Mouse (Mus musculus) thymus, adult 18-20 months (tissue): ENCODE measurements around the gene Fer.

Experiments used
- DNase-seq, 2 experiments: peaks; one replicate each; pipeline ENCODE4 v3.0.0; 2022; ENCODE audit warnings: mixed read lengths in 2 of 2

Gene Fer

GRCm38 (mm10) chr17:63980167-63980566, 117.3 kb downstream of the Fer start:
- no peak for DNase-seq

- no peak for DNase-seq
Measured at GRCm38 (mm10) chr17:63988710-63989109, 125.8 kb downstream of the Fer start.

- no peak for DNase-seq
Measured at GRCm38 (mm10) chr17:63991160-63991559, 128.3 kb downstream of the Fer start.

GRCm38 (mm10) chr17:63995921-63996320, 133.1 kb downstream of the Fer start:
- no peak for DNase-seq

- no peak for DNase-seq
Measured at GRCm38 (mm10) chr17:63997643-63998042, 134.8 kb downstream of the Fer start.

GRCm38 (mm10) chr17:64003444-64003843, 140.6 kb downstream of the Fer start:
- no peak for DNase-seq

GRCm38 (mm10) chr17:64005575-64006249, 142.8 kb downstream of the Fer start:
- no peak for DNase-seq

GRCm38 (mm10) chr17:64016606-64017005, 153.7 kb downstream of the Fer start:
- DNase-seq: no peak

GRCm38 (mm10) chr17:64018240-64018639, 155.4 kb downstream of the Fer start:
- no peak for DNase-seq

- no peak for DNase-seq
Measured at GRCm38 (mm10) chr17:64018870-64019269, 156.0 kb downstream of the Fer start.

GRCm38 (mm10) chr17:64019646-64020045, 156.8 kb downstream of the Fer start:
- no peak for DNase-seq

- DNase-seq: no peak
Measured at GRCm38 (mm10) chr17:64026485-64026884, 163.6 kb downstream of the Fer start.

- no peak for DNase-seq
Measured at GRCm38 (mm10) chr17:64041771-64042170, 178.9 kb downstream of the Fer start.

- no peak for DNase-seq
Measured at GRCm38 (mm10) chr17:64045326-64045725, 182.5 kb downstream of the Fer start.

- no peak for DNase-seq
Measured at GRCm38 (mm10) chr17:64046557-64046956, 183.7 kb downstream of the Fer start.

- DNase-seq: no peak
Measured at GRCm38 (mm10) chr17:64050911-64051310, 188.0 kb downstream of the Fer start.

- DNase-seq: no peak
Measured at GRCm38 (mm10) chr17:64053636-64054035, 190.8 kb downstream of the Fer start.

- DNase-seq: no peak
Measured at GRCm38 (mm10) chr17:64060529-64060928, 197.7 kb downstream of the Fer start.

- no peak for DNase-seq
Measured at GRCm38 (mm10) chr17:64065243-64065642, 202.4 kb downstream of the Fer start.

GRCm38 (mm10) chr17:64077392-64077791, 214.5 kb downstream of the Fer start:
- DNase-seq: no peak

- DNase-seq: no peak
Measured at GRCm38 (mm10) chr17:64084751-64085150, 221.9 kb downstream of the Fer start.

- DNase-seq: no peak
Measured at GRCm38 (mm10) chr17:64085493-64085892, 222.6 kb downstream of the Fer start.

GRCm38 (mm10) chr17:64086875-64087608, 224.2 kb downstream of the Fer start:
- no peak for DNase-seq

- no peak for DNase-seq
Measured at GRCm38 (mm10) chr17:64087871-64088270, 225.0 kb downstream of the Fer start.

GRCm38 (mm10) chr17:64093716-64094115, 230.9 kb downstream of the Fer start:
- no peak for DNase-seq
